Mouse (Mus musculus) liver, postnatal 0 days (tissue): Measurements from ENCODE around the gene Sh3bp2.

ENCODE experiments used
- CTCF ChIP-seq: sonication (generic); IDR thresholded peaks from 2 replicates; pipeline ENCODE4 v1.5.1; 2016; ENCODE audit warnings: antibody characterized with exemption, low read depth
- EP300 ChIP-seq: IDR thresholded peaks from 2 replicates; pipeline ENCODE4 v1.6.1; 2016; ENCODE audit warnings: antibody characterized with exemption, low read depth, mild to moderate bottlenecking

GRCm38 (mm10) chr5:34525663-34526476, at the start of gene Sh3bp2:
- TF ChIP-seq CTCF (peak; percentile 43; the same call in 1 of the 2 replicates), EP300 (no peak)
